Mouse (Mus musculus) megakaryocyte progenitor cell, adult 5-6 weeks (primary cell): Measurements from ENCODE around the gene Ssbp4. TPM values are rescaled to one million over a fixed set of nuclear protein-coding genes. Genes with fewer than 3 reads are reported as not detected.

Experiments used
- ATAC-seq: replicated peaks from 2 replicates; pipeline ENCODE4 v1.8.0; 2016; ENCODE audit warnings: mild to moderate bottlenecking, moderate TSS enrichment, inconsistent platforms; ENCODE audit not compliant: poor library complexity
- total RNA-seq, 2 experiments: library from RNA; stranded (forward) in 1 of 2; stranded (reverse) in 1 of 2; fragments of 157-497, 149-512 nt in 1 of 2; fragments of 200-1000 nt in 1 of 2; gene quantifications; 2 replicates each; pipeline versions ENCODE4 v1.2.3 to v1.2.4; 2015 to 2017

Gene Ssbp4
- total RNA-seq, 2 experiments from 2014 or later = 40.2 to 40.7 TPM

- peak; percentile 30 for ATAC-seq
Observed at GRCm38 (mm10) chr8:70609368-70609848, 736 bp upstream of the Ssbp4 start.

- ATAC-seq = peak; percentile 5
Observed at GRCm38 (mm10) chr8:70607898-70608748, 549 bp downstream of the Ssbp4 start.

GRCm38 (mm10) chr8:70607603-70607897 lies 1.1 kb downstream of the Ssbp4 start:
- no peak for ATAC-seq

GRCm38 (mm10) chr8:70606780-70607602 lies 1.7 kb downstream of the Ssbp4 start:
- no peak for ATAC-seq

- ATAC-seq = no peak
Observed at GRCm38 (mm10) chr8:70605871-70606779, 2.5 kb downstream of the Ssbp4 start.

GRCm38 (mm10) chr8:70604558-70604957 lies 4.1 kb downstream of the Ssbp4 start:
- ATAC-seq = no peak

GRCm38 (mm10) chr8:70602139-70602811 lies 6.4 kb downstream of the Ssbp4 start:
- ATAC-seq = no peak

GRCm38 (mm10) chr8:70601271-70601649 lies 7.4 kb downstream of the Ssbp4 start:
- ATAC-seq = peak; percentile 85

- peak; percentile 10; the same call in 1 of the 2 replicates for ATAC-seq
Observed at GRCm38 (mm10) chr8:70600473-70601270, 8.0 kb downstream of the Ssbp4 start.

GRCm38 (mm10) chr8:70599507-70600290 lies 9.0 kb downstream of the Ssbp4 start:
- no peak for ATAC-seq

GRCm38 (mm10) chr8:70598722-70599121 lies 9.9 kb downstream of the Ssbp4 start:
- no peak for ATAC-seq

GRCm38 (mm10) chr8:70598283-70598682 lies 10.4 kb downstream of the Ssbp4 start:
- no peak for ATAC-seq

- no peak for ATAC-seq
Observed at GRCm38 (mm10) chr8:70597417-70598272, 11.0 kb downstream of the Ssbp4 start.

GRCm38 (mm10) chr8:70596775-70597416 lies 11.8 kb downstream of the Ssbp4 start:
- ATAC-seq = no peak

GRCm38 (mm10) chr8:70596216-70596615 lies 12.5 kb downstream of the Ssbp4 start:
- ATAC-seq = no peak

- no peak for ATAC-seq
Observed at GRCm38 (mm10) chr8:70595811-70596210, 12.9 kb downstream of the Ssbp4 start.
